Mouse (Mus musculus): ENCODE data around the gene Arl5c. TPM values are rescaled to one million over a fixed set of nuclear protein-coding genes. Genes with fewer than 3 reads are reported as not detected.

Gene Arl5c
- polyA plus RNA-seq (2012; rRNA removed) (2.4 and 2.7 TPM in 2 replicates), polyA plus RNA-seq (2014; fragmentation: Nextera tagmentation; extraction: Ambion mirVana) (6.1 and 7.4 TPM in 2 replicates)

DNA sequence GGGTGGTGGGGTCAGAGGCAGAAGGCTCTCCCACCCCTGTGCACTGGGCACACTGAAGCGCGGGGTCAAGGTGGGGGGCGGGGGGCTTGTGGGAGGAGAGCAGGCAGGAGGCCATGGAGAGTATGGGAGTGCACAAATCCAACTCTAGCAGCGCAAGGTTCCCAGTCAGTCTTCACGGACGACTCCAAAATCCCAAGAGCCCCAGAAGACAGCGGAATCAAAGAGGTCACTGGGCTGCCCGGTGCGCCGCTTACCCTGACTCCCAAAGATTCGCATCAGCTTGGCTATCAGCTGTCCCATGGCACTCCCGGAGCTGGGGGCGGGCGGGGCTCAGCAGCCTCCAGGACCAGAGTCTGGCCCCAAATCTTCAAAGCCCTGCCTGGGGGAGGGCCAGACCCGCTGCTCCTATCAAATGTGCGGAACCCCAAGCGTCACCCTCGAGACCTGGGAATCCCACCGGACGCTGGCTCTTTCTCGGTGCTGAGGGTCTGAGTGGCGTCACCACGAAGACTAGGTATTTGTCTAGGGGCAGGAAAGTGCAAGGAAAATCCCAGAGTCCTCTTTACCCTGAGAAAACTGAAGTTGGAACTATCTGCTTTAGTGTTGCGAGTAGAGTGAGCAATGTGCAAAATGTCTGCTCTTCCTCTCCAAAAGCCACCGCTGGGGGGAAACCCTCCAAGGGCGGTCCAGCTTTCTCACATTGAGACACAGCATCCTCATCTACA is at the start of gene Arl5c:
Gene Arl5c (minus strand): TSS at position 618 of the 725 bp plus-strand sequence.
- Histone ChIP-seq H3K36me3 (ENCODE audit: control insufficient read depth, insufficient read depth, low read length) (no peaks in the 10 kb centered on the region), H3K9me3 (ENCODE audit: control insufficient read depth, low read length) (no peaks in the 10 kb centered on the region), H3K9ac (ENCODE audit: low read depth, low read length, severe bottlenecking) (peak within 1 kb of the TSS; percentile 56), H3K4me3 (replicated peaks; ENCODE audit: low read length) (peak within 1 kb of the TSS; percentile 47), H3K27ac (replicated peaks; ENCODE audit: low read depth, low read length) (no peak within 1 kb of the TSS), H3K27me3 (ENCODE audit: control insufficient read depth, insufficient read depth, low read length) (no peaks in the 10 kb centered on the region), H3K4me2 (replicated peaks; ENCODE audit: low read depth, low read length, severe bottlenecking) (peak within 1 kb of the TSS; percentile 94), H3K4me1 (ENCODE audit: control insufficient read depth, insufficient read depth, low read length) (peaks cover 8% of the 10 kb centered on the region; the same call in 1 of the 2 replicates)
- ATAC-seq (ENCODE audit: low FRiP score, low read depth) (peak; percentile 66), DNase-seq (ENCODE audit: low spot score) (peak; percentile 48)
- WGBS = under 1% methylated on average over 25 of the region's 26 CpGs
- TF ChIP-seq POLR2A (IDR thresholded peaks at IDR 0.05; ENCODE audit: borderline replicate concordance, extremely low read depth, insufficient read depth, insufficient read length) = no peak

DNA sequence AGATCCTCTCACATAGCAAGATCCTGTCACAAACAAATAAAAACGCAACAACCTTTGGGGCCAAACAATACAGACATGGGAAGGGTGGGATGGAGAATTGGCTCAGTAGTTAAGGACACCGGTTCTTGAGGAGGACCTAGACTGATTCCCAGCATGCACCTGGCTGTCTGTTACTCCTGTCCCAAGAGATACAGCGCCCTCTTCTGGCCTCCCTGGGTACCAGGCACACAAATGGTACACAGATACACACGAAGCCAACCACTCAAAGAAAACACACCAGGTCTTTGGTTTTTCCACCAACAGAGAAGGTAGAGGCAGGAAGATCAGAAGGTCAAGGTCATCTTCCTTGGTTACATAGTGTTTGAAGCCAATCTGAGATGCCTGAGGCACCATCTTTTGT is 49.6 kb upstream of the Arl5c start:
- Histone ChIP-seq H3K27ac (replicated peaks; ENCODE audit: low read depth, low read length) (no peak overlapping the region), H3K9me3 (ENCODE audit: control insufficient read depth, low read length) (no peaks in the 10 kb centered on the region), H3K4me3 (replicated peaks; ENCODE audit: low read length) (no peak overlapping the region), H3K9ac (ENCODE audit: low read depth, low read length, severe bottlenecking) (no peak overlapping the region), H3K4me1 (ENCODE audit: control insufficient read depth, insufficient read depth, low read length) (no peaks in the 10 kb centered on the region), H3K27me3 (ENCODE audit: control insufficient read depth, insufficient read depth, low read length) (peaks cover 8% of the 10 kb centered on the region), H3K4me2 (replicated peaks; ENCODE audit: low read depth, low read length, severe bottlenecking) (no peak overlapping the region), H3K36me3 (ENCODE audit: control insufficient read depth, insufficient read depth, low read length) (no peaks in the 10 kb centered on the region)
- ATAC-seq (ENCODE audit: low FRiP score, low read depth) = no peak
- TF ChIP-seq POLR2A (IDR thresholded peaks at IDR 0.05; ENCODE audit: borderline replicate concordance, extremely low read depth, insufficient read depth, insufficient read length) = no peak
- 70% methylated on average over 4 of the region's 4 CpGs for WGBS
- DNase-seq (ENCODE audit: low spot score) = no peak

DNA sequence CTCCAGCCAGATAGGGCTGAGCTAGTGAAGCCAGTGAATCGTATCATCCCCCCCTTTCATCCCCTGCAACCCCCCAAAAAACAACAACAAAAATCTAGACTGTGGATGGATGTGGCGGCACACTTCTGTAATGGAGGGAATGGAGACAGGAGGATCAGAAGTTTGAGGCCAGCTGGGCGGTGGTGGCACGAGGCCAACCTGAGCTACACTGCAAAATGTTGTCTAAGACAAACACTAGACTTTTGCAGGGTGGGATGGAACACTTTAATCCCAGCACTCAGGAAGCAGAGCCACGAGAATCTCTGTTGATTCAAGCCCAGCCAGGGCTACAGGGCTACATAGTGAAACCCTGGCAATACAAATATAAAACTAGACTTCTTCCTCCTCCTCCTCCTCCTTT is 48.1 kb upstream of the Arl5c start:
- no peak overlapping the region for H3K4me3 ChIP-seq (replicated peaks; ENCODE audit: low read length)
- no peaks in the 10 kb centered on the region for H3K9me3 ChIP-seq (ENCODE audit: control insufficient read depth, low read length)
- ATAC-seq (ENCODE audit: low FRiP score, low read depth) = no peak
- H3K36me3 ChIP-seq (ENCODE audit: control insufficient read depth, insufficient read depth, low read length) = no peaks in the 10 kb centered on the region
- H3K4me2 ChIP-seq (replicated peaks; ENCODE audit: low read depth, low read length, severe bottlenecking) = no peak overlapping the region
- H3K27ac ChIP-seq (replicated peaks; ENCODE audit: low read depth, low read length) = no peak overlapping the region
- no peaks in the 10 kb centered on the region for H3K27me3 ChIP-seq (ENCODE audit: control insufficient read depth, insufficient read depth, low read length)
- DNase-seq (ENCODE audit: low spot score) = no peak
- TF ChIP-seq POLR2A (IDR thresholded peaks at IDR 0.05; ENCODE audit: borderline replicate concordance, extremely low read depth, insufficient read depth, insufficient read length) = no peak
- whole genome bisulfite sequencing = 65% methylated on average over 5 of the region's 5 CpGs
- no peak overlapping the region for H3K9ac ChIP-seq (ENCODE audit: low read depth, low read length, severe bottlenecking)
- no peaks in the 10 kb centered on the region for H3K4me1 ChIP-seq (ENCODE audit: control insufficient read depth, insufficient read depth, low read length)

DNA sequence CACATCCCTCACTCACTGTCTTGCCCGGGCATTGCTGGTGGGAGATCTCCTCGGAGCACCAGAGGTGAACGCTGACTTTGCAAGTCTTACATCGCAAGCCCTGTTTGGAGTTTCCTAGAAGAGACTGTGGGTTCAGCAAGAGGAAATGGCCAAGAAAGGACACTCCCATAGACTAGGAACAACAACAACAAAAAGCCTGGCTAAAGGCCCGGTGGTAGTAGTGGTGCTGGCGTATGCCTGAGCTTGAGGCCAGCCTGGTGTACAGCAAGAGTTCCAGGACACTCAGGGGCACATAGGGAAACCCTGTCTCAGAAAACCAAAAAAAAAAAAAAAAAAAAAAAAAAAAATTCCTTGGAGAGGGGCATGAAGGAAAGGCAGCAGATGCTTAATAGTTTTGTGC is 46.8 kb upstream of the Arl5c start:
- H3K36me3 ChIP-seq (ENCODE audit: control insufficient read depth, insufficient read depth, low read length) = no peaks in the 10 kb centered on the region
- H3K27ac ChIP-seq (replicated peaks; ENCODE audit: low read depth, low read length) = no peak overlapping the region
- no peak overlapping the region for H3K9ac ChIP-seq (ENCODE audit: low read depth, low read length, severe bottlenecking)
- no peak for ATAC-seq (ENCODE audit: low FRiP score, low read depth)
- peaks cover 4% of the 10 kb centered on the region; the same call in 1 of the 2 replicates for H3K27me3 ChIP-seq (ENCODE audit: control insufficient read depth, insufficient read depth, low read length)
- 88% methylated on average over 6 of the region's 6 CpGs for WGBS
- DNase-seq (ENCODE audit: low spot score) = no peak
- H3K4me1 ChIP-seq (ENCODE audit: control insufficient read depth, insufficient read depth, low read length) = no peaks in the 10 kb centered on the region
- no peaks in the 10 kb centered on the region for H3K9me3 ChIP-seq (ENCODE audit: control insufficient read depth, low read length)
- no peak for TF ChIP-seq POLR2A (IDR thresholded peaks at IDR 0.05; ENCODE audit: borderline replicate concordance, extremely low read depth, insufficient read depth, insufficient read length)
- H3K4me3 ChIP-seq (replicated peaks; ENCODE audit: low read length) = no peak overlapping the region
- H3K4me2 ChIP-seq (replicated peaks; ENCODE audit: low read depth, low read length, severe bottlenecking) = no peak overlapping the region

DNA sequence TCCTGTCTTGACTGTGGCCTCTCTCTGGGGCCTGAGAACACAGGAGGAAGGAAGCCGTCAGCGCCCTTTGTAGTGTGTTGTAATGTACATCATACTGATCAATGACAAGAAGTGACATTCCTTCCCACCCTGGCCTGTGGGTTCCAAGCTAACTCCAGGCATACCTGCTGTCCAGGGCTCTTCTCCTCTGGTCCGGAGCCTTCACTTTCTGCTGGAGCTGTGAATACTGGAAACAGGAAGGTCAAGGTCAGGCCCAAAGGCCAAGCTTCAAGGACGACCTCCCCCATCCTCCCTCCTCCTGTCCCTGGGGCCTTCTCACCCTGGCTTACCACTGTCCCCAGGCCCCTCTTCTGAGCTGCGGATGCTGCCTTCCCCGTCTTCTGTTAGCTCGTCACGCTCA is 45.0 kb upstream of the Arl5c start:
- no peaks in the 10 kb centered on the region for H3K4me1 ChIP-seq (ENCODE audit: control insufficient read depth, insufficient read depth, low read length)
- no peaks in the 10 kb centered on the region for H3K9me3 ChIP-seq (ENCODE audit: control insufficient read depth, low read length)

More for the DNA sequence above, 45.0 kb upstream of the Arl5c start:
- no peak overlapping the region for H3K4me2 ChIP-seq (replicated peaks; ENCODE audit: low read depth, low read length, severe bottlenecking)
- H3K36me3 ChIP-seq (ENCODE audit: control insufficient read depth, insufficient read depth, low read length) = no peaks in the 10 kb centered on the region
- peaks cover 13% of the 10 kb centered on the region; the same call in 1 of the 2 replicates for H3K27me3 ChIP-seq (ENCODE audit: control insufficient read depth, insufficient read depth, low read length)
- 66% methylated on average over 8 of the region's 8 CpGs for WGBS
- H3K27ac ChIP-seq (replicated peaks; ENCODE audit: low read depth, low read length) = no peak overlapping the region
- no peak overlapping the region for H3K4me3 ChIP-seq (replicated peaks; ENCODE audit: low read length)
- TF ChIP-seq POLR2A (IDR thresholded peaks at IDR 0.05; ENCODE audit: borderline replicate concordance, extremely low read depth, insufficient read depth, insufficient read length) = no peak
- H3K9ac ChIP-seq (ENCODE audit: low read depth, low read length, severe bottlenecking) = no peak overlapping the region
- DNase-seq (ENCODE audit: low spot score) = no peak
- no peak for ATAC-seq (ENCODE audit: low FRiP score, low read depth)
